Mouse (Mus musculus): Measurements from ENCODE around the gene Tnr. TPM values are rescaled to one million over a fixed set of nuclear protein-coding genes. Genes with fewer than 3 reads are reported as not detected.

Tnr gene
- not detected in 2 replicates for polyA plus RNA-seq (2014; fragmentation: Nextera tagmentation; extraction: Ambion mirVana)

GRCm38 (mm10) chr1:159523578-159523977 is at the start of gene Tnr:
TSS of gene Tnr (plus strand) at chr1:159523769.
- DNase-seq (ENCODE audit: low spot score) (peak; percentile 49), ATAC-seq (ENCODE audit: insufficient number of reproducible peaks, low FRiP score, low TSS enrichment, low read depth) (0 out of 2 replicates have a peak, but pooled peaks have one; percentile 35)
- 8% methylated on average over 8 of the region's 8 CpGs for WGBS
- H3K4me3 ChIP-seq (ENCODE audit: low read depth, low read length) = no peak within 1 kb of the TSS
- H3K27me3 ChIP-seq (ENCODE audit: control insufficient read depth, insufficient read depth, low read length) = no peaks in the 10 kb centered on the region
- no peaks in the 10 kb centered on the region for H3K36me3 ChIP-seq (ENCODE audit: control insufficient read depth, insufficient read depth, low read length)
- H3K9ac ChIP-seq (ENCODE audit: low read length) = no peak within 1 kb of the TSS
- no peak within 1 kb of the TSS for H3K4me2 ChIP-seq (ENCODE audit: low read depth, severe bottlenecking)
- no peaks in the 10 kb centered on the region for H3K4me1 ChIP-seq (ENCODE audit: control insufficient read depth, insufficient read depth, low read length)
- no peaks in the 10 kb centered on the region for H3K9me3 ChIP-seq (ENCODE audit: control insufficient read depth, low read length)
- no peak within 1 kb of the TSS for H3K27ac ChIP-seq (replicated peaks; ENCODE audit: low read depth, low read length)

- Histone ChIP-seq H3K4me3 (ENCODE audit: low read depth, low read length) (no peak overlapping the region), H3K9me3 (ENCODE audit: control insufficient read depth, low read length) (no peaks in the 10 kb centered on the region), H3K4me2 (ENCODE audit: low read depth, severe bottlenecking) (no peak overlapping the region), H3K36me3 (ENCODE audit: control insufficient read depth, insufficient read depth, low read length) (no peaks in the 10 kb centered on the region), H3K27me3 (ENCODE audit: control insufficient read depth, insufficient read depth, low read length) (no peaks in the 10 kb centered on the region), H3K27ac (replicated peaks; ENCODE audit: low read depth, low read length) (no peak overlapping the region), H3K4me1 (ENCODE audit: control insufficient read depth, insufficient read depth, low read length) (no peaks in the 10 kb centered on the region), H3K9ac (ENCODE audit: low read length) (no peak overlapping the region)
- DNase-seq (ENCODE audit: low spot score) (no peak), ATAC-seq (ENCODE audit: insufficient number of reproducible peaks, low FRiP score, low TSS enrichment, low read depth) (no peak)
- WGBS = 78% methylated on average over 4 of the region's 4 CpGs
Measured at GRCm38 (mm10) chr1:159489853-159490435, 33.6 kb upstream of the Tnr start.

- whole genome bisulfite sequencing = 85% methylated on average over 4 of the region's 4 CpGs
- Histone ChIP-seq H3K4me3 (ENCODE audit: low read depth, low read length) (no peak overlapping the region), H3K9me3 (ENCODE audit: control insufficient read depth, low read length) (no peaks in the 10 kb centered on the region), H3K4me1 (ENCODE audit: control insufficient read depth, insufficient read depth, low read length) (no peaks in the 10 kb centered on the region), H3K27ac (replicated peaks; ENCODE audit: low read depth, low read length) (no peak overlapping the region), H3K27me3 (ENCODE audit: control insufficient read depth, insufficient read depth, low read length) (no peaks in the 10 kb centered on the region), H3K36me3 (ENCODE audit: control insufficient read depth, insufficient read depth, low read length) (no peaks in the 10 kb centered on the region), H3K4me2 (ENCODE audit: low read depth, severe bottlenecking) (no peak overlapping the region), H3K9ac (ENCODE audit: low read length) (no peak overlapping the region)
- ATAC-seq (ENCODE audit: insufficient number of reproducible peaks, low FRiP score, low TSS enrichment, low read depth) (no peak), DNase-seq (ENCODE audit: low spot score) (no peak)
Measured at GRCm38 (mm10) chr1:159492536-159492935, 31.0 kb upstream of the Tnr start.

- Histone ChIP-seq H3K9me3 (ENCODE audit: control insufficient read depth, low read length) (no peaks in the 10 kb centered on the region), H3K36me3 (ENCODE audit: control insufficient read depth, insufficient read depth, low read length) (no peaks in the 10 kb centered on the region), H3K9ac (ENCODE audit: low read length) (no peak overlapping the region), H3K4me3 (ENCODE audit: low read depth, low read length) (no peak overlapping the region), H3K4me1 (ENCODE audit: control insufficient read depth, insufficient read depth, low read length) (no peaks in the 10 kb centered on the region), H3K27me3 (ENCODE audit: control insufficient read depth, insufficient read depth, low read length) (no peaks in the 10 kb centered on the region), H3K27ac (replicated peaks; ENCODE audit: low read depth, low read length) (no peak overlapping the region), H3K4me2 (ENCODE audit: low read depth, severe bottlenecking) (no peak overlapping the region)
- no peak for DNase-seq (ENCODE audit: low spot score)
- ATAC-seq (ENCODE audit: insufficient number of reproducible peaks, low FRiP score, low TSS enrichment, low read depth) = no peak
- 84% methylated on average over 5 of the region's 5 CpGs for WGBS
Measured at GRCm38 (mm10) chr1:159493720-159494499, 29.7 kb upstream of the Tnr start.

GRCm38 (mm10) chr1:159498236-159498635 is 25.3 kb upstream of the Tnr start:
- no peak for ATAC-seq (ENCODE audit: insufficient number of reproducible peaks, low FRiP score, low TSS enrichment, low read depth)
- no peaks in the 10 kb centered on the region for H3K9me3 ChIP-seq (ENCODE audit: control insufficient read depth, low read length)
- H3K4me1 ChIP-seq (ENCODE audit: control insufficient read depth, insufficient read depth, low read length) = no peaks in the 10 kb centered on the region
- no peaks in the 10 kb centered on the region for H3K36me3 ChIP-seq (ENCODE audit: control insufficient read depth, insufficient read depth, low read length)
- H3K27ac ChIP-seq (replicated peaks; ENCODE audit: low read depth, low read length) = no peak overlapping the region
- H3K9ac ChIP-seq (ENCODE audit: low read length) = no peak overlapping the region
- no peak overlapping the region for H3K4me3 ChIP-seq (ENCODE audit: low read depth, low read length)
- H3K4me2 ChIP-seq (ENCODE audit: low read depth, severe bottlenecking) = no peak overlapping the region
- no peak for DNase-seq (ENCODE audit: low spot score)
- H3K27me3 ChIP-seq (ENCODE audit: control insufficient read depth, insufficient read depth, low read length) = no peaks in the 10 kb centered on the region
- WGBS = 87% methylated on average over 2 of the region's 2 CpGs

- no peaks in the 10 kb centered on the region for H3K36me3 ChIP-seq (ENCODE audit: control insufficient read depth, insufficient read depth, low read length)
- H3K4me3 ChIP-seq (ENCODE audit: low read depth, low read length) = no peak overlapping the region
- DNase-seq (ENCODE audit: low spot score) (no peak), ATAC-seq (ENCODE audit: insufficient number of reproducible peaks, low FRiP score, low TSS enrichment, low read depth) (no peak)
- H3K4me2 ChIP-seq (ENCODE audit: low read depth, severe bottlenecking) = no peak overlapping the region
- H3K27me3 ChIP-seq (ENCODE audit: control insufficient read depth, insufficient read depth, low read length) = no peaks in the 10 kb centered on the region
- H3K9ac ChIP-seq (ENCODE audit: low read length) = no peak overlapping the region
- H3K9me3 ChIP-seq (ENCODE audit: control insufficient read depth, low read length) = no peaks in the 10 kb centered on the region
- WGBS = 82% methylated on average over 4 of the region's 4 CpGs
- no peak overlapping the region for H3K27ac ChIP-seq (replicated peaks; ENCODE audit: low read depth, low read length)
- H3K4me1 ChIP-seq (ENCODE audit: control insufficient read depth, insufficient read depth, low read length) = no peaks in the 10 kb centered on the region
Measured at GRCm38 (mm10) chr1:159499806-159500460, 23.6 kb upstream of the Tnr start.

- Histone ChIP-seq H3K4me3 (ENCODE audit: low read depth, low read length) (no peak overlapping the region), H3K36me3 (ENCODE audit: control insufficient read depth, insufficient read depth, low read length) (no peaks in the 10 kb centered on the region), H3K9me3 (ENCODE audit: control insufficient read depth, low read length) (no peaks in the 10 kb centered on the region), H3K27ac (replicated peaks; ENCODE audit: low read depth, low read length) (no peak overlapping the region), H3K4me2 (ENCODE audit: low read depth, severe bottlenecking) (no peak overlapping the region), H3K27me3 (ENCODE audit: control insufficient read depth, insufficient read depth, low read length) (no peaks in the 10 kb centered on the region), H3K4me1 (ENCODE audit: control insufficient read depth, insufficient read depth, low read length) (no peaks in the 10 kb centered on the region), H3K9ac (ENCODE audit: low read length) (no peak overlapping the region)
- DNase-seq (ENCODE audit: low spot score) (no peak), ATAC-seq (ENCODE audit: insufficient number of reproducible peaks, low FRiP score, low TSS enrichment, low read depth) (no peak)
- WGBS = 87% methylated on average over 4 of the region's 4 CpGs
Measured at GRCm38 (mm10) chr1:159501911-159502310, 21.7 kb upstream of the Tnr start.

GRCm38 (mm10) chr1:159510667-159511066 is 12.9 kb upstream of the Tnr start:
- no peak for ATAC-seq (ENCODE audit: insufficient number of reproducible peaks, low FRiP score, low TSS enrichment, low read depth)
- 81% methylated on average over 3 of the region's 3 CpGs for WGBS

More at GRCm38 (mm10) chr1:159510667-159511066, 12.9 kb upstream of the Tnr start:
- DNase-seq (ENCODE audit: low spot score) = no peak
- Histone ChIP-seq H3K4me3 (ENCODE audit: low read depth, low read length) (no peak overlapping the region), H3K9ac (ENCODE audit: low read length) (no peak overlapping the region), H3K27me3 (ENCODE audit: control insufficient read depth, insufficient read depth, low read length) (no peaks in the 10 kb centered on the region), H3K9me3 (ENCODE audit: control insufficient read depth, low read length) (no peaks in the 10 kb centered on the region), H3K4me1 (ENCODE audit: control insufficient read depth, insufficient read depth, low read length) (no peaks in the 10 kb centered on the region), H3K36me3 (ENCODE audit: control insufficient read depth, insufficient read depth, low read length) (no peaks in the 10 kb centered on the region), H3K4me2 (ENCODE audit: low read depth, severe bottlenecking) (no peak overlapping the region), H3K27ac (replicated peaks; ENCODE audit: low read depth, low read length) (no peak overlapping the region)

Measured in limb, embryonic 11.5 days (tissue).